In genomic region chr2:156135695-156136094, GRCm38 (mm10) we compare ENCODE assay signal across 13 mouse cellular contexts. TPM values are rescaled to one million over a fixed set of nuclear protein-coding genes. Genes with fewer than 3 reads are reported as not detected.
DNase-seq lines count a peak whose midpoint lies in the region; ATAC-seq and TF ChIP-seq lines count a peak whose summit lies in the region.
"Had no signal": no experiment of that assay in that cellular context is flagged by ENCODE, and none has a peak within 500 bp of the region (broad histone marks: within the 10 kb centered on the region; RNA-seq: fewer than 3 reads in every experiment).

No protein-coding gene starts in this region.

- no peak for DNase-seq in layer of hippocampus, adult 2 months (ENCODE audit: low spot score in 2 of 2)
- no peak for DNase-seq in layer of hippocampus, postnatal 25 days (ENCODE audit: extremely low spot score in 1 of 2, low spot score in 1 of 2)
- DNase-seq in thymus, postnatal 25 days, result peak; percentile 12
- no peak for DNase-seq in thymus, postnatal 10 days (ENCODE audit: low spot score in 2 of 2)
- DNase-seq in R1 (ENCODE audit: low read depth, low spot score), result peak; percentile 31
- DNase-seq in hindbrain, embryonic 10.5 days (ENCODE audit: low spot score), result no peak
- DNase-seq: adrenal gland, postnatal 10 days; cerebellum, adult 11 months; kidney, postnatal 36 days; liver, embryonic 13.5 days had no signal

- ATAC-seq in granulocyte monocyte progenitor cell, adult 5-6 weeks (replicated peaks; ENCODE audit: poor library complexity, severe bottlenecking), result no peak

- H3K4me3 ChIP-seq in layer of hippocampus, adult 2 months, result no peak overlapping the region
- H3K4me3 ChIP-seq in hindbrain, embryonic 10.5 days, result no peak overlapping the region
- H3K4me3 ChIP-seq: heart, embryonic 12.5 days; hindbrain, embryonic 15.5 days; liver, embryonic 13.5 days had no signal

- H3K9me3 ChIP-seq in hindbrain, embryonic 10.5 days, result no peaks in the 10 kb centered on the region
- H3K9me3 ChIP-seq: heart, embryonic 12.5 days; hindbrain, embryonic 15.5 days; liver, embryonic 13.5 days had no signal

- peak; percentile 50 for TF ChIP-seq CTCF in layer of hippocampus, adult 2 months (conservative IDR thresholded peaks at IDR 0.05)

- WGBS in hindbrain, embryonic 10.5 days, result 89% methylated on average over 6 of the region's 6 CpGs

- H3K27me3 ChIP-seq in hindbrain, embryonic 10.5 days (ENCODE audit: insufficient read depth, poor library complexity, severe bottlenecking), result no peaks in the 10 kb centered on the region
- H3K27me3 ChIP-seq: heart, embryonic 12.5 days; hindbrain, embryonic 15.5 days; liver, embryonic 13.5 days had no signal

- no peak overlapping the region for H3K27ac ChIP-seq in layer of hippocampus, adult 2 months
- no peak overlapping the region for H3K27ac ChIP-seq in hindbrain, embryonic 10.5 days
- H3K27ac ChIP-seq: hindbrain, embryonic 15.5 days; liver, embryonic 13.5 days had no signal

- H3K4me1 ChIP-seq in hindbrain, embryonic 10.5 days (replicated peaks), result no peaks in the 10 kb centered on the region
- H3K4me1 ChIP-seq: heart, embryonic 12.5 days; hindbrain, embryonic 15.5 days had no signal

- peaks cover 53% of the 10 kb centered on the region for H3K36me3 ChIP-seq in hindbrain, embryonic 10.5 days

RNA-seq across cellular contexts. Expression of gene Romo1, which starts 8.1 kb away (rescaled TPM):
- 100 to 1,000 TPM; 149 to 160 TPM for total RNA-seq in layer of hippocampus, adult 2 months (2021)
- 100 to 1,000 TPM; 156 to 190 TPM for total RNA-seq in layer of hippocampus, postnatal 25 days (2021)
- 174 and 217 TPM in 2 replicates for total RNA-seq in granulocyte monocyte progenitor cell, adult 5-6 weeks (2014; fragmentation: Nextera tagmentation)
- 28.9 and 38.1 TPM in 2 replicates for total RNA-seq in granulocyte monocyte progenitor cell, adult 5-6 weeks (2017)
- polyA plus RNA-seq in hindbrain, embryonic 10.5 days (2016; fragmentation: Nextera tagmentation; extraction: Ambion mirVana), result 438 and 481 TPM in 2 replicates

RNA-seq across cellular contexts. Expression of gene Nfs1, which starts 8.3 kb away (rescaled TPM):
- total RNA-seq in layer of hippocampus, adult 2 months (2021), result 10 to 100 TPM; 41.6 to 45.2 TPM
- 10 to 100 TPM; 45.6 to 47.4 TPM for total RNA-seq in layer of hippocampus, postnatal 25 days (2021)
- 57.3 and 66.6 TPM in 2 replicates for total RNA-seq in granulocyte monocyte progenitor cell, adult 5-6 weeks (2014; fragmentation: Nextera tagmentation)
- 38.8 and 41.6 TPM in 2 replicates for total RNA-seq in granulocyte monocyte progenitor cell, adult 5-6 weeks (2017)
- polyA plus RNA-seq in hindbrain, embryonic 10.5 days (2016; fragmentation: Nextera tagmentation; extraction: Ambion mirVana), result 41.6 and 43.5 TPM in 2 replicates

RNA-seq across cellular contexts. Expression of gene Gm28036, which starts 8.8 kb away (rescaled TPM):
- total RNA-seq in layer of hippocampus, adult 2 months (2021), result 10 to 100 TPM; 18.5 to 24.6 TPM
- 10 to 100 TPM; 21.3 to 24.4 TPM for total RNA-seq in layer of hippocampus, postnatal 25 days (2021)
- 11.6 and 29.4 TPM in 2 replicates for total RNA-seq in granulocyte monocyte progenitor cell, adult 5-6 weeks (2014; fragmentation: Nextera tagmentation)
- total RNA-seq in granulocyte monocyte progenitor cell, adult 5-6 weeks (2017), result 27.0 and 32.3 TPM in 2 replicates
- polyA plus RNA-seq in hindbrain, embryonic 10.5 days (2016; fragmentation: Nextera tagmentation; extraction: Ambion mirVana), result 22.5 and 27.2 TPM in 2 replicates

RNA-seq across cellular contexts. Expression of gene Rbm12, which starts 23.9 kb away (rescaled TPM):
- 10 to 100 TPM; 26.9 to 36.3 TPM for total RNA-seq in layer of hippocampus, adult 2 months (2021)
- total RNA-seq in layer of hippocampus, postnatal 25 days (2021), result 10 to 100 TPM; 28.9 to 30.6 TPM
- 28.6 and 49.6 TPM in 2 replicates for total RNA-seq in granulocyte monocyte progenitor cell, adult 5-6 weeks (2014; fragmentation: Nextera tagmentation)
- 40.2 and 53.5 TPM in 2 replicates for total RNA-seq in granulocyte monocyte progenitor cell, adult 5-6 weeks (2017)
- polyA plus RNA-seq in hindbrain, embryonic 10.5 days (2016; fragmentation: Nextera tagmentation; extraction: Ambion mirVana), result 42.6 and 47.4 TPM in 2 replicates

RNA-seq across cellular contexts. Expression of gene Cpne1, which starts 23.9 kb away (rescaled TPM):
- total RNA-seq in layer of hippocampus, adult 2 months (2021), result 10 to 100 TPM; 26.9 to 27.3 TPM
- 10 to 100 TPM; 26.8 to 30.4 TPM for total RNA-seq in layer of hippocampus, postnatal 25 days (2021)
- 34.2 and 51.5 TPM in 2 replicates for total RNA-seq in granulocyte monocyte progenitor cell, adult 5-6 weeks (2014; fragmentation: Nextera tagmentation)
- 14.7 and 16.5 TPM in 2 replicates for total RNA-seq in granulocyte monocyte progenitor cell, adult 5-6 weeks (2017)
- polyA plus RNA-seq in hindbrain, embryonic 10.5 days (2016; fragmentation: Nextera tagmentation; extraction: Ambion mirVana), result 51.4 and 68.0 TPM in 2 replicates

Comparison
In these comparisons a context has a peak if more than half of its experiments do, and no peak if none do; other contexts are left out.
1. DNase-seq: peak in thymus, postnatal 25 days (single experiment) and R1 (single experiment); none in layer of hippocampus, adult 2 months (0 of 2), layer of hippocampus, postnatal 25 days (0 of 2), thymus, postnatal 10 days (0 of 2) and hindbrain, embryonic 10.5 days (single experiment).